Mouse (Mus musculus): ENCODE measurements around the gene Cdca7. TPM values are rescaled to one million over a fixed set of nuclear protein-coding genes. Genes with fewer than 3 reads are reported as not detected.
A peak's percentile ranks its signal among the peaks of the same experiment; 100 is the strongest.

The Cdca7 gene
- polyA plus RNA-seq, 1 experiment from 2014 or later, result 71.1 TPM

DNA sequence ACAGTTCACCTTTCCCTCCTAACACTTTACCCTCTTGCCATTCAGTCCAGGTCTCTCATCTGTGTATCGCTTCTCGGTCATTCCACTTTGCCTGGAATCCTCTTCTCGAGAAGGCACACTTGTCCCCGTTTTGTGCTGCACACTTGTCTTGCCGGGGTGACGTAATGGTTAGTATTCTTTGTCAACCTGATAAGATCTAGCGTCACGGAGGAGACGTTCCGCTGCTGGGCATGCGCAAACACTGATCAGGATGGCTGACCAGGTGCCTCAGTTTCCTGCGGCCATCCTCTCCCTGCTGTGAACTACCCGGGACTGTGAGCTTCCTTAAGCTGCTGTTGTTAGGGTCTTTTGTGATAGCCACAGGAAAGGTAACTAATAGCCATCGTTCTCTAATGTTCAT, 17.1 kb downstream of the Cdca7 start:
- no peaks in the 10 kb centered on the region for H3K9me3 ChIP-seq (replicated peaks)
- no peak overlapping the region for H3K9ac ChIP-seq
- DNase-seq (no peak), ATAC-seq (ENCODE audit: low read depth) (no peak)
- peaks cover 5% of the 10 kb centered on the region for H3K4me1 ChIP-seq (replicated peaks)
- H3K4me2 ChIP-seq, result peak overlapping the region; percentile 45
- no peaks in the 10 kb centered on the region for H3K36me3 ChIP-seq
- no peak overlapping the region for H3K27ac ChIP-seq
- peak overlapping the region; percentile 14 for H3K4me3 ChIP-seq (replicated peaks)
- 0 out of 2 replicates have a peak, but pooled peaks cover 11% of the 10 kb centered on the region for H3K27me3 ChIP-seq
- 17% methylated on average over 14 of the region's 14 CpGs for WGBS (ENCODE audit: insufficient replicate concordance)

GRCm38 (mm10) chr2:72499074-72499721, 23.2 kb downstream of the Cdca7 start:
- no peak overlapping the region for H3K4me3 ChIP-seq (replicated peaks)
- no peaks in the 10 kb centered on the region for H3K36me3 ChIP-seq
- peaks cover 5% of the 10 kb centered on the region for H3K4me1 ChIP-seq (replicated peaks)
- peak overlapping the region; percentile 34 for H3K4me2 ChIP-seq
- DNase-seq (no peak), ATAC-seq (ENCODE audit: low read depth) (no peak)
- 15% methylated on average over 23 of the region's 23 CpGs for WGBS (ENCODE audit: insufficient replicate concordance)
- no peaks in the 10 kb centered on the region for H3K9me3 ChIP-seq (replicated peaks)
- no peak overlapping the region for H3K9ac ChIP-seq
- H3K27ac ChIP-seq, result no peak overlapping the region
- peaks cover 42% of the 10 kb centered on the region for H3K27me3 ChIP-seq

DNA sequence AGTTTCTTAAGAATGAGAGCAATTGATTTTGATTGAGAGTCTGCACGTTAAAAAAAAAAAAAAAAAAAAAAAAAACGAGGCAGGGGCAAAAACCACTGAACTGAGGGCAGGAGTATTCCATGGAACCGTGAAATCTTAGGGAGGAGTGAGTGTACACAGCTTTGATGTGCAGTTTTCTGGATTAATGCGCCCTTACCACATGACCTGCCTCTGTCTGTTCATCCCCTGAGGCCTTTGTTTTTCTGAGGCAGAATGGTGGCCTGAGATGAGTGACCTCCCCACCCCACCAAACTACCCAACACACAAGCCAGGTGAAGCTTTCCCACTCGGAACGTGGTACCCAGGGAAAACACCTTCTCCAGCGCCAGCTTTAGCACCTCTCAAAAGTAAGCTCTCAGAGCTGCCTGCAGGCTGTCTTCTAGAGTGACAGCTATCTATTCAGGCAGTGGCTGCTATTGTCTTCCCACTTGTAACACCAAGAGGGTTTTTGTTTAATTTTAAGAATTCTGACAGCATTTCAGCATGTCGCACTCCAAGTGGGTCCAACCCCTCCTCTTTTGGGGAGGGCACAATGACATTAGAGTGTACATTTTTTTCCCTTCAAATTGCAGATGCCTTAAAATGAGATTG, 23.9 kb downstream of the Cdca7 start:
- Histone ChIP-seq H3K9ac (no peak overlapping the region), H3K4me3 (replicated peaks) (no peak overlapping the region), H3K27me3 (peaks cover 42% of the 10 kb centered on the region), H3K4me2 (no peak overlapping the region), H3K9me3 (replicated peaks) (no peaks in the 10 kb centered on the region), H3K27ac (no peak overlapping the region), H3K4me1 (replicated peaks) (peaks cover 5% of the 10 kb centered on the region), H3K36me3 (no peaks in the 10 kb centered on the region)
- WGBS (ENCODE audit: insufficient replicate concordance), result 33% methylated on average over 8 of the region's 8 CpGs
- DNase-seq (no peak), ATAC-seq (ENCODE audit: low read depth) (no peak)

DNA sequence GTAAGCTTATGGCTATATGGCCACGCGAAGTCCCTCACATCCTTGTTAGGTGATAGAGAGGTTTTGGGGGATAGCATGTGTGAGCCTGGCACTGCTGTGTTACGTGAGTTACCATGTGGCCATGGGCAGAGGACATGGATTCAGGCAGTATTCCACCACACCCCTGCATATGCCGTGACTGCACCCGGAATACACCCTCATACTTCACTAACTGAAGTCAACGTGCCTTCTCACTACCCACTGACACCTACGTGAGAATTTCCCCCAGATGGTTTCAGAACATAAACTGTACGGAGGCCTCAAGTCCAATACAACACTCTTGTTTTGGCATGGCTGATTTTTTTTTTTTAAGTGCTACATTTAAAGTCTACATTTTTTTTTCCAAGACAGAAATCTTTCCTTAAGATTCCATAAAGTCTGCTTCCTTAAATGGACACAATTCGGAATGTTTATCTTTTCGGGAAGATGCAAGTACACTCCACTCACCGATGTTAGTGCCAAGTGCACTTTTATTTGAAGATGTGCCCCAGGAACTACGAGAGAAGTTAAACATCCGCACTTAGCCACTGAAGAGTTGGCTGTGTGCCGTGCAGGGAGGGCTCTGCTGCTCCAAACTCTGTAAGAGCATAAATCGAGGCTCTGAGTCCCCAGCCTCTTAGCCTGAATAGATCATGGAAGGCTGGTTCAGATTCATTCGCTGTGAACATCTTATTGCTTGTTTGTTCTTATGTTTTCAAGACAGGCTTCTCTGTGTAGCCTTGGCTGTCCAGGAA, 26.3 kb downstream of the Cdca7 start:
- Histone ChIP-seq H3K4me2 (no peak overlapping the region), H3K36me3 (no peaks in the 10 kb centered on the region), H3K4me3 (replicated peaks) (no peak overlapping the region), H3K27ac (no peak overlapping the region), H3K27me3 (peaks cover 39% of the 10 kb centered on the region), H3K9me3 (replicated peaks) (no peaks in the 10 kb centered on the region), H3K4me1 (replicated peaks) (peaks cover 5% of the 10 kb centered on the region), H3K9ac (no peak overlapping the region)
- ATAC-seq (ENCODE audit: low read depth) (no peak), DNase-seq (no peak)
- 71% methylated on average over 16 of the region's 16 CpGs for WGBS (ENCODE audit: insufficient replicate concordance)

DNA sequence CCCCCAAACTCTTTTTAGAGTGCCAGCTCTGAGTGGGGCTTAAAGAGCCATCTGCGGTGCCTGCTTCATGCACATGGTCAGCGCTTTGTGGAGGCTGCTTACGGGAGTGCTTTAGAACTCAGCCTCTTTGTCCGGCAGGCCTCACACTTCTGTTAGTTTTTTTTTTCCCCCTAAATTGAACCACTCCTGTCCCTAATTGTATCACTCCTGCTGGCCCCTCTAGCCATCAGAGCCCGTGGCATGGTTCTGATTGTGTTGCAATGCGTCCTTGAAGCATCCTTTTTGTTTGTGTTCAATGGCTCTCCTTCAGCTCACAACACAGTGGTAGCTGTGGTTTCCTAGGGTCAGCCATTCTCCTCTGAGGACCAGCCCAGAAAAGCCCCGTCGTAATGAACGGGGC, 27.7 kb downstream of the Cdca7 start:
- WGBS (ENCODE audit: insufficient replicate concordance), result 59% methylated on average over 9 of the region's 9 CpGs

GRCm38 (mm10) chr2:72507855-72508635, 32.1 kb downstream of the Cdca7 start:
- no peak overlapping the region for H3K4me3 ChIP-seq (replicated peaks)

More for the DNA sequence above, 27.7 kb downstream of the Cdca7 start:
- Histone ChIP-seq H3K27me3 (peaks cover 29% of the 10 kb centered on the region), H3K4me2 (no peak overlapping the region), H3K36me3 (no peaks in the 10 kb centered on the region), H3K9ac (no peak overlapping the region), H3K4me1 (replicated peaks) (peaks cover 5% of the 10 kb centered on the region), H3K27ac (no peak overlapping the region), H3K4me3 (replicated peaks) (no peak overlapping the region), H3K9me3 (replicated peaks) (no peaks in the 10 kb centered on the region)
- ATAC-seq (ENCODE audit: low read depth) (no peak), DNase-seq (no peak)

GRCm38 (mm10) chr2:72508891-72509290, 32.9 kb downstream of the Cdca7 start:
- ATAC-seq (ENCODE audit: low read depth), result no peak
- H3K9ac ChIP-seq, result no peak overlapping the region
- no peak for DNase-seq
- H3K4me1 ChIP-seq (replicated peaks), result no peaks in the 10 kb centered on the region
- no peak overlapping the region for H3K27ac ChIP-seq
- H3K9me3 ChIP-seq (replicated peaks), result no peaks in the 10 kb centered on the region
- 59% methylated on average over 8 of the region's 8 CpGs for WGBS (ENCODE audit: insufficient replicate concordance)
- H3K27me3 ChIP-seq, result peaks cover 3% of the 10 kb centered on the region; the same call in 1 of the 2 replicates
- H3K4me2 ChIP-seq, result no peak overlapping the region
- no peaks in the 10 kb centered on the region for H3K36me3 ChIP-seq
- no peak overlapping the region for H3K4me3 ChIP-seq (replicated peaks)

More at GRCm38 (mm10) chr2:72507855-72508635, 32.1 kb downstream of the Cdca7 start:
- Histone ChIP-seq H3K36me3 (no peaks in the 10 kb centered on the region), H3K27ac (no peak overlapping the region), H3K4me2 (no peak overlapping the region), H3K4me1 (replicated peaks) (no peaks in the 10 kb centered on the region), H3K9ac (no peak overlapping the region), H3K27me3 (peaks cover 3% of the 10 kb centered on the region; the same call in 1 of the 2 replicates), H3K9me3 (replicated peaks) (no peaks in the 10 kb centered on the region)
- 40% methylated on average over 18 of the region's 18 CpGs for WGBS (ENCODE audit: insufficient replicate concordance)
- no peak for DNase-seq
- no peak for ATAC-seq (ENCODE audit: low read depth)

GRCm38 (mm10) chr2:72515526-72515925, 39.6 kb downstream of the Cdca7 start:
- Histone ChIP-seq H3K27ac (no peak overlapping the region), H3K9ac (no peak overlapping the region), H3K27me3 (peaks cover 34% of the 10 kb centered on the region), H3K36me3 (no peaks in the 10 kb centered on the region), H3K4me2 (no peak overlapping the region), H3K9me3 (replicated peaks) (no peaks in the 10 kb centered on the region), H3K4me3 (replicated peaks) (no peak overlapping the region), H3K4me1 (replicated peaks) (no peaks in the 10 kb centered on the region)
- no peak for ATAC-seq (ENCODE audit: low read depth)
- no peak for DNase-seq
- 47% methylated on average over 7 of the region's 7 CpGs for WGBS (ENCODE audit: insufficient replicate concordance)

- ATAC-seq (ENCODE audit: low read depth) (no peak), DNase-seq (peak; percentile 6)
- no peaks in the 10 kb centered on the region for H3K36me3 ChIP-seq
- no peak overlapping the region for H3K9ac ChIP-seq
- no peak overlapping the region for H3K4me2 ChIP-seq
- no peaks in the 10 kb centered on the region for H3K9me3 ChIP-seq (replicated peaks)
- no peak overlapping the region for H3K27ac ChIP-seq
- H3K4me1 ChIP-seq (replicated peaks), result no peaks in the 10 kb centered on the region
- H3K27me3 ChIP-seq, result peaks cover 37% of the 10 kb centered on the region
- no peak overlapping the region for H3K4me3 ChIP-seq (replicated peaks)
- 24% methylated on average over 17 of the region's 17 CpGs for WGBS (ENCODE audit: insufficient replicate concordance)
Observed at GRCm38 (mm10) chr2:72515971-72516719, 40.2 kb downstream of the Cdca7 start.

DNA sequence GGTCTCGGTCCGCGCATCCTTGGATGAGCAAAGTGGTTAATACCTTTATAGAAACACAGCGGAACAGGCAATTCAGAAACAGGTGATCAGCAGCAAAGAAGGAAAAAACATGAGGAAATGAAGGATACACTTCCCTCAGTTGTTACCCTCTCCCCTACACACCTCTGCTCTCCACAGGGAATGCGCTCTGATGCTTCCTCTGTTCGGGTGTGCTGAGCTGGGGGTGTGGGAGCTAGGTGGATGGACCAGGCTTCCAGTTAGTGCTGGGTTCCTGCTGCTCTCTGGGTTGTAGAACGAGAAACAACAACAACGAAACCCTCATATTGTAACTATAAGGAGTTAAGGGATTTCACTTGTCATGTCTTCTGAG, 40.7 kb downstream of the Cdca7 start:
- Histone ChIP-seq H3K4me2 (no peak overlapping the region), H3K27me3 (peaks cover 37% of the 10 kb centered on the region), H3K4me3 (replicated peaks) (no peak overlapping the region), H3K9ac (no peak overlapping the region), H3K36me3 (no peaks in the 10 kb centered on the region), H3K9me3 (replicated peaks) (no peaks in the 10 kb centered on the region), H3K4me1 (replicated peaks) (no peaks in the 10 kb centered on the region), H3K27ac (no peak overlapping the region)
- no peak for ATAC-seq (ENCODE audit: low read depth)
- no peak for DNase-seq
- WGBS (ENCODE audit: insufficient replicate concordance), result 23% methylated on average over 8 of the region's 8 CpGs
